Mouse (Mus musculus): ENCODE data around the gene Fam167b.

DNA sequence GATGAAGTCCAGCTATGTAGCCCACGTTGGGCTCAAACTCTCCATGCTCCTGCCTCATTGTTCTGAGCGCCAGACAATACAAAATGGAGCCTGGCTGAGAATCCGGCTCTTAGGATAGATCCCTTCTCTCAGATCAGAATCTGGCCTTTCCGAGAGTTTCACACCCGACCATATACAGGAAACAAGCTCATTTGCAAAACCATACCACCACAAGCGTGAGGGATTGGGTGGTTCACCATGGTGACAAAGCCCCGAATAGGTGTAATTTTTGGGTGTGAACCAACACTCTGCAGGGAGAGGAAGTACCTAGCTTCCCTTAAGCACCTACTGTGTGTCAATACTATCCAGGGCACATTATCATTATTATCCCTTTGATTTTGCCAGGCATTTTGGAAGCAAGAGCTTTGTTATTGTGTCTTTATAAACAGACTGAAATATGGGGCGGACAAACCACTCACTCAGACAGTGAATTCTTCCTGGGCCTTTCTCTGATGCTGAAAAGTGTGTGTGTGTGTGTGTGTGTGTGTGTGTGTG is 6.7 kb downstream of the Fam167b start:
- TF ChIP-seq POLR2A (IDR thresholded peaks at IDR 0.05; ENCODE audit: control insufficient read depth, extremely low read depth, insufficient read depth, low read length, poor library complexity) (no peak), CTCF (IDR thresholded peaks at IDR 0.05; ENCODE audit: borderline replicate concordance, control insufficient read depth, extremely low read depth, insufficient read depth, low read length, poor library complexity) (no peak)
